Mouse (Mus musculus): ENCODE measurements at regions not wholly inside any gene's neighbourhood (a gene's known extent, or its start where the extent isn't known, plus 50 kb on each side); places are given as distances from the start of the nearest gene placed in this dataset.
"Not testable (repeated sequence)": the region's sequence is repeated elsewhere in the genome, so short reads cannot be mapped to it uniquely, and the experiment has no call there.

- H3K4me3 ChIP-seq (replicated peaks) = no peak overlapping the region
- TF ChIP-seq GATA1 (IDR thresholded peaks at IDR 0.05; ENCODE audit: borderline replicate concordance, low read length) (no peak), FLI1 (IDR thresholded peaks at IDR 0.05; ENCODE audit: low read length) (no peak)
- H3K27me3 ChIP-seq (replicated peaks) = peaks cover 6% of the 10 kb centered on the region
- no peaks in the 10 kb centered on the region for H3K4me1 ChIP-seq
- peaks cover 3% of the 10 kb centered on the region; the same call in 1 of the 2 replicates for H3K9me3 ChIP-seq
- no peaks in the 10 kb centered on the region for H3K36me3 ChIP-seq (replicated peaks; ENCODE audit: low read length)
Measured at GRCm38 (mm10) chr10:19297669-19298068, 58.7 kb upstream of the Olig3 start.

GRCm38 (mm10) chr10:19295388-19296013 is 60.8 kb upstream of the Olig3 start:
- Histone ChIP-seq H3K9me3 (peaks cover 3% of the 10 kb centered on the region; the same call in 1 of the 2 replicates), H3K36me3 (replicated peaks; ENCODE audit: low read length) (no peaks in the 10 kb centered on the region), H3K4me1 (no peaks in the 10 kb centered on the region), H3K4me3 (replicated peaks) (no peak overlapping the region), H3K27me3 (replicated peaks) (peaks cover 3% of the 10 kb centered on the region)
- no peak for TF ChIP-seq GATA1 (IDR thresholded peaks at IDR 0.05; ENCODE audit: borderline replicate concordance, low read length)
- TF ChIP-seq FLI1 (IDR thresholded peaks at IDR 0.05; ENCODE audit: low read length) = no peak

- Histone ChIP-seq H3K36me3 (replicated peaks; ENCODE audit: low read length) (no peaks in the 10 kb centered on the region), H3K9me3 (no peaks in the 10 kb centered on the region), H3K4me1 (no peaks in the 10 kb centered on the region), H3K27me3 (replicated peaks) (no peaks in the 10 kb centered on the region), H3K4me3 (replicated peaks) (no peak overlapping the region)
- no peak for TF ChIP-seq FLI1 (IDR thresholded peaks at IDR 0.05; ENCODE audit: low read length)
Measured at GRCm38 (mm10) chr10:19291474-19291873, 64.9 kb upstream of the Olig3 start.

- H3K4me3 ChIP-seq (replicated peaks); H3K36me3 ChIP-seq (replicated peaks; ENCODE audit: low read length); H3K9me3 ChIP-seq; H3K27me3 ChIP-seq (replicated peaks); H3K4me1 ChIP-seq: not testable (repeated sequence)
Measured at GRCm38 (mm10) chr10:19291039-19291438, 65.3 kb upstream of the Olig3 start.

- no peak overlapping the region for H3K4me3 ChIP-seq (replicated peaks)
- no peaks in the 10 kb centered on the region for H3K4me1 ChIP-seq
- no peak for TF ChIP-seq GATA1 (IDR thresholded peaks at IDR 0.05; ENCODE audit: borderline replicate concordance, low read length)
- no peak for TF ChIP-seq FLI1 (IDR thresholded peaks at IDR 0.05; ENCODE audit: low read length)
- peaks cover 4% of the 10 kb centered on the region for H3K27me3 ChIP-seq (replicated peaks)
- H3K9me3 ChIP-seq = no peaks in the 10 kb centered on the region
- H3K36me3 ChIP-seq (replicated peaks; ENCODE audit: low read length) = no peaks in the 10 kb centered on the region
Measured at GRCm38 (mm10) chr10:19282166-19282565, 74.2 kb upstream of the Olig3 start.

- no peaks in the 10 kb centered on the region for H3K36me3 ChIP-seq (replicated peaks; ENCODE audit: low read length)
- H3K27me3 ChIP-seq (replicated peaks) = peaks cover 7% of the 10 kb centered on the region
- H3K4me3 ChIP-seq (replicated peaks) = no peak overlapping the region
- TF ChIP-seq GATA1 (IDR thresholded peaks at IDR 0.05; ENCODE audit: borderline replicate concordance, low read length) (no peak), FLI1 (IDR thresholded peaks at IDR 0.05; ENCODE audit: low read length) (no peak)
- H3K9me3 ChIP-seq = no peaks in the 10 kb centered on the region
- no peaks in the 10 kb centered on the region for H3K4me1 ChIP-seq
Measured at GRCm38 (mm10) chr10:19281021-19281420, 75.3 kb upstream of the Olig3 start.

- H3K4me1 ChIP-seq = no peaks in the 10 kb centered on the region
- TF ChIP-seq FLI1 (IDR thresholded peaks at IDR 0.05; ENCODE audit: low read length) = no peak
- no peak for TF ChIP-seq GATA1 (IDR thresholded peaks at IDR 0.05; ENCODE audit: borderline replicate concordance, low read length)
- no peaks in the 10 kb centered on the region for H3K36me3 ChIP-seq (replicated peaks; ENCODE audit: low read length)
- no peak overlapping the region for H3K4me3 ChIP-seq (replicated peaks)
- H3K27me3 ChIP-seq (replicated peaks) = peaks cover 7% of the 10 kb centered on the region
- H3K9me3 ChIP-seq = no peaks in the 10 kb centered on the region
Measured at GRCm38 (mm10) chr10:19278189-19278842, 78.0 kb upstream of the Olig3 start.

- Histone ChIP-seq H3K27me3 (replicated peaks) (peaks cover 7% of the 10 kb centered on the region), H3K4me3 (replicated peaks) (no peak overlapping the region), H3K36me3 (replicated peaks; ENCODE audit: low read length) (no peaks in the 10 kb centered on the region), H3K4me1 (no peaks in the 10 kb centered on the region), H3K9me3 (no peaks in the 10 kb centered on the region)
- TF ChIP-seq GATA1 (IDR thresholded peaks at IDR 0.05; ENCODE audit: borderline replicate concordance, low read length) (no peak), FLI1 (IDR thresholded peaks at IDR 0.05; ENCODE audit: low read length) (no peak)
Measured at GRCm38 (mm10) chr10:19277103-19277827, 79.1 kb upstream of the Olig3 start.

- Histone ChIP-seq H3K27me3 (replicated peaks) (peaks cover 7% of the 10 kb centered on the region), H3K9me3 (no peaks in the 10 kb centered on the region), H3K4me3 (replicated peaks) (no peak overlapping the region), H3K4me1 (no peaks in the 10 kb centered on the region), H3K36me3 (replicated peaks; ENCODE audit: low read length) (no peaks in the 10 kb centered on the region)
- TF ChIP-seq GATA1 (IDR thresholded peaks at IDR 0.05; ENCODE audit: borderline replicate concordance, low read length) = no peak
- TF ChIP-seq FLI1 (IDR thresholded peaks at IDR 0.05; ENCODE audit: low read length) = no peak
Measured at GRCm38 (mm10) chr10:19274985-19275384, 81.3 kb upstream of the Olig3 start.

GRCm38 (mm10) chr10:19269418-19269817 is 86.9 kb upstream of the Olig3 start:
- Histone ChIP-seq H3K4me3 (replicated peaks) (no peak overlapping the region), H3K4me1 (peaks cover 22% of the 10 kb centered on the region), H3K9me3 (no peaks in the 10 kb centered on the region), H3K27me3 (replicated peaks) (no peaks in the 10 kb centered on the region), H3K36me3 (replicated peaks; ENCODE audit: low read length) (no peaks in the 10 kb centered on the region)
- TF ChIP-seq GATA1 (IDR thresholded peaks at IDR 0.05; ENCODE audit: borderline replicate concordance, low read length) (no peak), FLI1 (IDR thresholded peaks at IDR 0.05; ENCODE audit: low read length) (no peak)
